8 mouse cellular contexts compared by ENCODE assay signal in the genomic region with DNA sequence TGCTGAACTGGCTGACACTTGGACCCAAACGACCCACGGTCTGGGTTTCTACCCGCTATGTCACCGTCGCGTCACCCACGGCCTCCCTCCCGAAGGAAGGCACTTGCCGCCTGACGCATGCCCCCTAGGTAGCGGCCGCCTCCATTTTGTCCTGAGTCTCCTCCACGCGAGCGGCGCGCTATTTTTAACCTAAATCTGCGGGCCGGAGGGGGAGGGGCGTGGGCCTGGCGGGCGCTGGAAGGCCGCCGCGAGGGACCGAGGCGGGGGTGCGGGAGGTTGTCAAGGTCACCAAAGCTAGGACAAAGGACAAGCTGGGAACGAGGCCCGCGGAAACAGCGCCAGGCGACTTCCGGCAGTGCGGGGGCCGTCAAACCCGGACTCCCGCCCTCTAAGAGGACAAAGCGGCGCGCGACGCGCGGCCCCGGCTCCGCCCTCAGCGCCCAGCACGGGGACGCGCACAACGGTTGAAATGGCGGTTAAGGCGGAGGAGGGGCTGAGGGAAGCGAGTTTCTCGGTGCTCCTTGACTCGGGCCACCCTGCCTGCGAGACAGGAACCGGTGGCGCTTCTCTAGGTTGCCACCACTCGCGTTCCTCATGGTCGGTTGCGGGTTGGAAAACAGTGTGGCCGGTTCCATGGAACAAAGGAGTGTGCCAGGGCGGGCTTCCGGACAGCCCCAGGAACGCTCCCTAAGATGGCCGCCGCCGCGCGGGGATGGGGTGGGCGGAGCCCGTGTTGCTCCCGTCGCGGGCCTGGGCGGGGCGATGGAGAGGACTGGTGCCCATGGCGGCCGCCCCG. TPM values are rescaled to one million over a fixed set of nuclear protein-coding genes. Genes with fewer than 3 reads are reported as not detected.
DNase-seq lines count a peak whose midpoint lies in the region; ATAC-seq and TF ChIP-seq lines count a peak whose summit lies in the region.

Gene Cox20, plus strand, starts transcription at position 742 of the 796 bp plus-strand sequence.

- TF ChIP-seq CTCF in bone marrow, adult 2 months (IDR thresholded peaks at IDR 0.05; ENCODE audit: control insufficient read depth, insufficient read depth, low read length) = no peak

- no peaks in the 10 kb centered on the region for H3K27me3 ChIP-seq in embryonic facial prominence, embryonic 15.5 days
- H3K27me3 ChIP-seq in kidney, embryonic 15.5 days = no peaks in the 10 kb centered on the region

- TF ChIP-seq POLR2A in bone marrow, adult 2 months (IDR thresholded peaks at IDR 0.05; ENCODE audit: borderline replicate concordance, control insufficient read depth, low read depth, low read length) = peak; percentile 87; the same call in 1 of the 2 replicates

- no peaks in the 10 kb centered on the region; the same call in 1 of the 2 replicates for H3K4me1 ChIP-seq in bone marrow, adult 2 months (ENCODE audit: control insufficient read depth, insufficient read depth, low read length)
- peaks cover 22% of the 10 kb centered on the region for H3K4me1 ChIP-seq in embryonic facial prominence, embryonic 15.5 days
- peaks cover 30% of the 10 kb centered on the region for H3K4me1 ChIP-seq in kidney, embryonic 15.5 days

- H3K36me3 ChIP-seq in embryonic facial prominence, embryonic 15.5 days = peaks cover 18% of the 10 kb centered on the region
- peaks cover 31% of the 10 kb centered on the region for H3K36me3 ChIP-seq in kidney, embryonic 15.5 days

- ATAC-seq in embryonic facial prominence, embryonic 15.5 days (ENCODE audit: insufficient number of reproducible peaks, low FRiP score, low TSS enrichment, low read depth) = peak; percentile 94
- peak; percentile 96 for ATAC-seq in kidney, embryonic 15.5 days (replicated peaks; ENCODE audit: low FRiP score)
- peak; percentile 70 for ATAC-seq in monocyte, adult 5-6 weeks (replicated peaks; ENCODE audit: insufficient number of reproducible peaks, low FRiP score, low TSS enrichment, poor library complexity, severe bottlenecking)

- DNase-seq in 416B (ENCODE audit: low read depth) (peak; percentile 96), liver (peak; percentile 98)
- peak; percentile 97 for DNase-seq in heart, adult 9 months (ENCODE audit: low spot score in 2 of 2)
- peak; percentile 98 to 99 for DNase-seq in spleen, postnatal 4 days (ENCODE audit: low spot score in 2 of 2)

- WGBS in bone marrow, adult 2 months = under 1% methylated on average over 83 of the region's 83 CpGs
- WGBS in embryonic facial prominence, embryonic 15.5 days = under 1% methylated on average over 83 of the region's 83 CpGs
- under 1% methylated on average over 80 of the region's 83 CpGs for WGBS in kidney, embryonic 15.5 days

- H3K27ac ChIP-seq in bone marrow, adult 2 months (ENCODE audit: control insufficient read depth, insufficient read depth, low read depth, low read length, poor library complexity) = peak within 1 kb of the TSS; percentile 99
- H3K27ac ChIP-seq in embryonic facial prominence, embryonic 15.5 days (replicated peaks) = peak within 1 kb of the TSS; percentile 100
- H3K27ac ChIP-seq in kidney, embryonic 15.5 days = peak within 1 kb of the TSS; percentile 100

- H3K4me2 ChIP-seq in embryonic facial prominence, embryonic 15.5 days (replicated peaks) = peak within 1 kb of the TSS; percentile 56
- peak within 1 kb of the TSS; percentile 63 for H3K4me2 ChIP-seq in kidney, embryonic 15.5 days

- peak within 1 kb of the TSS; percentile 96 for H3K4me3 ChIP-seq in bone marrow, adult 2 months (replicated peaks; ENCODE audit: control insufficient read depth, low read depth, low read length)
- peak within 1 kb of the TSS; percentile 68 for H3K4me3 ChIP-seq in embryonic facial prominence, embryonic 15.5 days (replicated peaks)
- H3K4me3 ChIP-seq in kidney, embryonic 15.5 days (replicated peaks) = peak within 1 kb of the TSS; percentile 71

- no peaks in the 10 kb centered on the region for H3K9me3 ChIP-seq in embryonic facial prominence, embryonic 15.5 days (replicated peaks)
- H3K9me3 ChIP-seq in kidney, embryonic 15.5 days (replicated peaks) = no peaks in the 10 kb centered on the region

- H3K9ac ChIP-seq in embryonic facial prominence, embryonic 15.5 days = peak within 1 kb of the TSS; percentile 79
- H3K9ac ChIP-seq in kidney, embryonic 15.5 days = peak within 1 kb of the TSS; percentile 80

RNA-seq across cellular contexts. Expression of gene Cox20, which starts in this region (rescaled TPM):
- 68.0 and 133 TPM in 2 replicates for polyA plus RNA-seq in bone marrow, adult 2 months (2011; ENCODE audit: insufficient read depth, insufficient read length, low replicate concordance, missing spikeins)
- 113 and 118 TPM in 2 replicates for polyA plus RNA-seq in embryonic facial prominence, embryonic 15.5 days (2015; fragmentation: Nextera tagmentation; extraction: Ambion mirVana)
- polyA plus RNA-seq in kidney, embryonic 15.5 days (2015; fragmentation: Nextera tagmentation; extraction: Ambion mirVana) = 139 and 149 TPM in 2 replicates
- 99.3 to 162 TPM (median 133 TPM) in 3 replicates for total RNA-seq in monocyte, adult 5-6 weeks (2017)

Comparison
In these comparisons a context has a peak if more than half of its experiments do, and no peak if none do; other contexts are left out.
1. Peak in every context shown above with its lines: DNase-seq, ATAC-seq, H3K4me3 ChIP-seq and H3K27ac ChIP-seq.